Mouse (Mus musculus): ENCODE measurements around the gene Zcwpw1. TPM values are rescaled to one million over a fixed set of nuclear protein-coding genes. Genes with fewer than 3 reads are reported as not detected.

Zcwpw1 gene
- polyA plus RNA-seq, 1 experiment from 2014 or later, result 27.4 TPM

DNA sequence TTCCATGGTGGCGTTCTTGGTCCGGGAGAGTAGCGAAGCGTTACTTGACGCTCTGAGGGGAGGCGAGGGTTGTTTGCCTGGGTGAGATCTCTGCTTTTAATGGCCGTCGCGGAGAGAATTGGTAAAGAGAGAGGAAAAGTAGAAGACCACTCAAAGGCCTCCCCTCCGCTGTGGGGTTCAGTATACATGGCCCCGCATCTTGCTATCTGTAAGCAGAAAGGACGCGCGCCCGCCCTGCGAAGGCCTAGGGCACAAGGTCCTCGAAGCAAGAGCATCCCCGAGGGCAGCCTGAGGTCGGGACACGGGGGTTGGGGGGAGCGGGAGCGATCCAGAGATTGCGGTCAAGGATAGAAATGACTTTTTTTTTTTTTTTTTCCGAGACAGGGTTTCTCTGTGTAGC, 573 bp downstream of the Zcwpw1 start:
- Histone ChIP-seq H3K9me3 (ENCODE audit: control insufficient read depth, low read length) (no peaks in the 10 kb centered on the region), H3K4me3 (ENCODE audit: low read length) (peak overlapping the region; percentile 87), H3K27me3 (ENCODE audit: control insufficient read depth, insufficient read depth, low read length) (no peaks in the 10 kb centered on the region), H3K4me2 (replicated peaks; ENCODE audit: low read depth, low read length) (peak overlapping the region; percentile 75), H3K27ac (ENCODE audit: low read depth, low read length) (no peak overlapping the region), H3K9ac (ENCODE audit: low read depth, low read length) (peak overlapping the region; percentile 54; the same call in 1 of the 2 replicates), H3K4me1 (ENCODE audit: control insufficient read depth, insufficient read depth, low read length) (peaks cover 20% of the 10 kb centered on the region), H3K36me3 (ENCODE audit: control insufficient read depth, insufficient read depth, low read length) (peaks cover 17% of the 10 kb centered on the region)
- 73% methylated on average over 24 of the region's 24 CpGs for WGBS
- ATAC-seq (ENCODE audit: low FRiP score, low TSS enrichment), result no peak

DNA sequence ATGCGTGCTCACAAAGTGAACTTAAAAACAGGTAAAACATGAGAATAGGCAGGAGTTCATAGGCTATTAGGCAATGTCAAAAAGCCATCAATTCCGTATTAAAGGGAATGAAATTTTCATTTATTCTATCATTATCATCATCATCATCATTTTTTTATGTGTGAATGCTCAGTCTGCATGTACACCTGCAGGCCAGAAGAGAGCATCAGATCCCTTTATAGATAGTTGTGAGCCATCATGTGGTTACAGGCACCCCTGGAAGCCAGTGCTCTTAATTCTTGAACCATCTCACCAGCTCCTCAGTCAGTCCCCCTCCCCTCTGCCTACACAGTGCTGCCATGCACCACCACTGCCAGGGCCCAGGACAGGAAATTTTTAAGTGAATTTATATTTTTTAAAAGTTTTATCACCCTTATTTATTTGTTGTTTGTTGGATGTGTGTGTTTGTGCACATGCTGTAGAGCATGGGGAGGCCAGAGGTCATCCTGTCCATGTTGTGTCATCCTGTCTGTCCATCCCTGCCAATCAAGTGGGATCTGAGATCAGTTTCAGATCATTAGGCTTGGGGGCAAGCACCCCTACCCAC, 1.4 kb downstream of the Zcwpw1 start:
- peaks cover 11% of the 10 kb centered on the region for H3K4me1 ChIP-seq (ENCODE audit: control insufficient read depth, insufficient read depth, low read length)
- no peak overlapping the region for H3K27ac ChIP-seq (ENCODE audit: low read depth, low read length)
- H3K4me2 ChIP-seq (replicated peaks; ENCODE audit: low read depth, low read length), result no peak overlapping the region
- H3K4me3 ChIP-seq (ENCODE audit: low read length), result no peak overlapping the region
- peaks cover 9% of the 10 kb centered on the region for H3K36me3 ChIP-seq (ENCODE audit: control insufficient read depth, insufficient read depth, low read length)
- no peak overlapping the region for H3K9ac ChIP-seq (ENCODE audit: low read depth, low read length)
- no peaks in the 10 kb centered on the region for H3K9me3 ChIP-seq (ENCODE audit: control insufficient read depth, low read length)
- H3K27me3 ChIP-seq (ENCODE audit: control insufficient read depth, insufficient read depth, low read length), result no peaks in the 10 kb centered on the region
- ATAC-seq (ENCODE audit: low FRiP score, low TSS enrichment), result no peak
- 90% methylated on average over 2 of the region's 2 CpGs for WGBS

DNA sequence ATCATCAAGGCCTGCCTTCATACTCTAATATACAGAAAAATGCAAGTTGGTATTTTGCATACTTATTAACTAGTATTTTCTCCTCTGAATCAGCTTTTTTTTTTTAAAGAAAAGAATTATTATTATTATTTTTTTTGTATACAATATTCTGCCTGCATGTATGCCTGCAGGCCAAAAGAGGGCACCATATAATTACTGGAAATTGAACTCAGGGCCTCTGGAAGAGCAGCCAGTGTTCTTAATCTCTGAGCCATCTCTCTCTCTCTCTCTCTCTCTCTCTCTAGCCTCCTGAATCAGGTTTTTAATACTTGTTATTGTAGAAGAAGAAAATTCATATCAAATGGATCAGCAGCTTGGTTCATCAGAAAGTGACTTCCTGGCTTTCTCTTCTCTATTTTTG, 4.0 kb downstream of the Zcwpw1 start:
- ATAC-seq (ENCODE audit: low FRiP score, low TSS enrichment), result no peak
- H3K27ac ChIP-seq (ENCODE audit: low read depth, low read length), result no peak overlapping the region
- H3K36me3 ChIP-seq (ENCODE audit: control insufficient read depth, insufficient read depth, low read length), result no peaks in the 10 kb centered on the region
- H3K9ac ChIP-seq (ENCODE audit: low read depth, low read length), result no peak overlapping the region
- no peaks in the 10 kb centered on the region; the same call in 1 of the 2 replicates for H3K4me1 ChIP-seq (ENCODE audit: control insufficient read depth, insufficient read depth, low read length)
- H3K4me3 ChIP-seq (ENCODE audit: low read length), result no peak overlapping the region
- no peaks in the 10 kb centered on the region for H3K9me3 ChIP-seq (ENCODE audit: control insufficient read depth, low read length)
- H3K4me2 ChIP-seq (replicated peaks; ENCODE audit: low read depth, low read length), result no peak overlapping the region
- no peaks in the 10 kb centered on the region for H3K27me3 ChIP-seq (ENCODE audit: control insufficient read depth, insufficient read depth, low read length)

DNA sequence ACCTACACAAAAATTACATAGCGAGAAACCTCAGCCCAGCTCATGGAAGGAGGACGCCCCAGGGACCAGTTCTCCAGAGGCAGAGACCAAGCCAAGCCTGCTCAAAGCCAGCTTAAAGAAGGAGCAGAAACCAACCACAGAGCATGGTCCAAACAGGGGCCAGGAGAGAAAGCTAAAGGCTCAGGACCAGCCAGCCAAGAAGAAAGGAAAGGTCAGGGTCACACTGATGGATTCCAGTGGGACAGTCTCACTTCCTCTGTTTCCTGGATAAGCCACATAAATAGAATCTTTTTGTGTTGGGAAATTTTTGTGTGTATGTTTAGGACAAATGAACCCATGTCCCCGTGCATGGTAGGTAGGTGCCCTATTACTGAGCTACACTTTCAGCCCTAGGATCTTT, 9.0 kb downstream of the Zcwpw1 start:
- ATAC-seq (ENCODE audit: low FRiP score, low TSS enrichment), result no peak
- WGBS, result 72% methylated on average over 3 of the region's 3 CpGs

DNA sequence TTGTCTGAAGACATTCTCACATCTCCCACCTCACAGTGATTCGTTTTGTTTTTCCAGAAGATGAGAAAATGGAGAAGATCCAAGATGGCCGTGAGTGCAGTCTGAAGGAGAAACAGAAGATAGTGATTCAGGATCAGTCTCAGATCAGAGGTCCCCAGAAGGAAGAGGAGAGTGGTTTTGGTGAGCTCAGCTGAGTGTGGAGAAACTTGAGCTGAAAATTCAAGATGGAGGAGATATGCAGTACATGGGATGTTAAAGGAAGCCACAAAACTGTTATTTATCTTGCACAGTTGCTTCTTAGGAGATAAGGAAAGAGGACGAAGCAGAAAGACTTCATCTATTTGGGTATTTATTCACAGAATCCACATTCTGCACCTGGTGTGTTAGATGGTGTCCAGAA, 13.3 kb downstream of the Zcwpw1 start:
- Histone ChIP-seq H3K4me1 (ENCODE audit: control insufficient read depth, insufficient read depth, low read length) (no peaks in the 10 kb centered on the region), H3K27me3 (ENCODE audit: control insufficient read depth, insufficient read depth, low read length) (no peaks in the 10 kb centered on the region), H3K9ac (ENCODE audit: low read depth, low read length) (no peak overlapping the region), H3K4me2 (replicated peaks; ENCODE audit: low read depth, low read length) (no peak overlapping the region), H3K36me3 (ENCODE audit: control insufficient read depth, insufficient read depth, low read length) (no peaks in the 10 kb centered on the region), H3K9me3 (ENCODE audit: control insufficient read depth, low read length) (no peaks in the 10 kb centered on the region), H3K27ac (ENCODE audit: low read depth, low read length) (no peak overlapping the region), H3K4me3 (ENCODE audit: low read length) (no peak overlapping the region)
- no peak for ATAC-seq (ENCODE audit: low FRiP score, low TSS enrichment)
- 82% methylated on average over 3 of the region's 3 CpGs for WGBS

More for the DNA sequence above, 9.0 kb downstream of the Zcwpw1 start:
- no peak overlapping the region for H3K4me3 ChIP-seq (ENCODE audit: low read length)
- H3K27ac ChIP-seq (ENCODE audit: low read depth, low read length), result no peak overlapping the region
- no peaks in the 10 kb centered on the region for H3K36me3 ChIP-seq (ENCODE audit: control insufficient read depth, insufficient read depth, low read length)
- H3K27me3 ChIP-seq (ENCODE audit: control insufficient read depth, insufficient read depth, low read length), result no peaks in the 10 kb centered on the region
- no peak overlapping the region for H3K4me2 ChIP-seq (replicated peaks; ENCODE audit: low read depth, low read length)
- no peaks in the 10 kb centered on the region for H3K4me1 ChIP-seq (ENCODE audit: control insufficient read depth, insufficient read depth, low read length)
- H3K9ac ChIP-seq (ENCODE audit: low read depth, low read length), result no peak overlapping the region
- no peaks in the 10 kb centered on the region for H3K9me3 ChIP-seq (ENCODE audit: control insufficient read depth, low read length)

DNA sequence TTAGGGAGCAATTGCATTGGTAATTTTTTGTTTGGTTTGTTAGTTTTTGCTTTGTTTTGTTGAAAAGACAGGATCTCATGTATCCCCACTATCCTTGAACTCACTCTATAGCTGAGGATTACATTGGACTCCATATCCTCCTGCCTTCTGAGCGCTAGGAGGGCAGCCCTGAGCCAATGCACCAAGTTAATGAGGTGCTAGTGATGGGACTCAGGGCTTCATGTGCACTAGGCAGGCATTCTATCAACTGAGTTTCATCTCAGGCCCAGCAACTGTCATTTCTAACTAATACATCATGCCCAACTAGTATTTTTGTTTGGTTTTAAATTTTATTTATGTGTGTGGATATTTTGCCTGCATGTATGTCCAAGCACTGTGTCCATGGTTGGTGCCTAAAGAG, 18.6 kb downstream of the Zcwpw1 start:
- no peak overlapping the region for H3K9ac ChIP-seq (ENCODE audit: low read depth, low read length)
- no peak overlapping the region for H3K4me3 ChIP-seq (ENCODE audit: low read length)
- 79% methylated on average over 1 of the region's 1 CpGs for WGBS
- no peaks in the 10 kb centered on the region for H3K4me1 ChIP-seq (ENCODE audit: control insufficient read depth, insufficient read depth, low read length)
- H3K4me2 ChIP-seq (replicated peaks; ENCODE audit: low read depth, low read length), result no peak overlapping the region
- H3K36me3 ChIP-seq (ENCODE audit: control insufficient read depth, insufficient read depth, low read length), result no peaks in the 10 kb centered on the region
- H3K27ac ChIP-seq (ENCODE audit: low read depth, low read length), result no peak overlapping the region
- no peaks in the 10 kb centered on the region for H3K9me3 ChIP-seq (ENCODE audit: control insufficient read depth, low read length)
- H3K27me3 ChIP-seq (ENCODE audit: control insufficient read depth, insufficient read depth, low read length), result no peaks in the 10 kb centered on the region
- ATAC-seq (ENCODE audit: low FRiP score, low TSS enrichment), result no peak

DNA sequence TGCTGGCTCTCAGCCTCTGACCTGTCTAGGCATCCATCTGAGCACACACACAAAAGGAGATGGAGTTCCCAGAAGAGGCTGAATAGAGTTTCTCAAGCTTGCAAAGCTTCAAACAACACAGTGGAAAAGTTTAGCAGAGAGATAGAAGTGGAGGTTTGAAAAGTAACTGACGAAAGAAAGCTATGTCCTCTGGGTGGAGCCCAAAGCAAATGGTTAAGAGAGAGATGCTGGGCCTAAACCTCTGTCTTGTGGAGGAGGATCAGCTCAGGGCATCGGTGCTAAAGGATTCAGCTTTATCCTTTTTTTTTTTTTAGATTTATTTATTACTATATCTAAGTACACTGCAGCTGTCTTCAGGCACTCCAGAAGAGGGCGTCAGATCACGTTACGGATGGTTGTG, 20.7 kb downstream of the Zcwpw1 start:
- no peak overlapping the region for H3K27ac ChIP-seq (ENCODE audit: low read depth, low read length)
- H3K36me3 ChIP-seq (ENCODE audit: control insufficient read depth, insufficient read depth, low read length), result no peaks in the 10 kb centered on the region
- no peaks in the 10 kb centered on the region for H3K4me1 ChIP-seq (ENCODE audit: control insufficient read depth, insufficient read depth, low read length)
- no peaks in the 10 kb centered on the region for H3K27me3 ChIP-seq (ENCODE audit: control insufficient read depth, insufficient read depth, low read length)
- no peak overlapping the region for H3K4me2 ChIP-seq (replicated peaks; ENCODE audit: low read depth, low read length)
- H3K9me3 ChIP-seq (ENCODE audit: control insufficient read depth, low read length), result no peaks in the 10 kb centered on the region
- 88% methylated on average over 5 of the region's 5 CpGs for WGBS
- ATAC-seq (ENCODE audit: low FRiP score, low TSS enrichment), result no peak
- H3K9ac ChIP-seq (ENCODE audit: low read depth, low read length), result no peak overlapping the region
- H3K4me3 ChIP-seq (ENCODE audit: low read length), result no peak overlapping the region

DNA sequence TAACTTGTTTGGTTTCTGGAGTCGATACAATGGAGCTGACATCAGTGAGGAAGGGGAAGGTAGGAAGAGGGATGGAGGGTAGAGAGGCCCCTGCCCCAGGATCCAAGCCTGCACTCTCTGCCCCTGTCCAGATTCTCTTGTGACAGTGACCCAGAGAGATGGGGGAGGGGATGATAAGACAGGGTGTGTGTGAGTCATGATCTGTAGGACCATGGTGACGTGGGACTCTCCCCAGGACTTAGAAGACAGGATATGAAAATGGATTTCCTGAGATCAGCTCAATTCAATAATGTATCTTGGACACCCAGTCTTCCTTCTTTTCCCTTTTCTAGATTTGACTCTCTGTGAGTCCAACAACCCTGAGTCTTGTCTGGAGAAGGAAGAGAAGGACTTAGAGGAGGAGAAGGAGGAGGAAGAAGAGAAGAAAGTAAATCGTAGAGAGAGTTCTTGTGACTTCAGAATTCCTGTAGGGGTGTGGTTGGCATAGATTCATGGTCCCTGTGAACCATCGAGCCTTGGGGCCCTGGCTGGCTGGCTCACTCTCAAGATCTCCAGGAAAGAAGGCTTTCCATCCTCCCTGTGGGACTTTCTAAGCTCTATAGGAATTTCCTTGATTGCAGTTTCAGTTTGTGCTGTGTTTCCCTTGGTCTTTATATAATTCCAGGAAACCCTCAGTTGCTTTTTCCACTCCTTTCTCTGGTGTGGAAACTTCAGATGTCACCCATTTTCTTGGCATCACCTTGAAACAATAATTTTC, 30.0 kb downstream of the Zcwpw1 start:
- H3K27me3 ChIP-seq (ENCODE audit: control insufficient read depth, insufficient read depth, low read length), result no peaks in the 10 kb centered on the region
- H3K9ac ChIP-seq (ENCODE audit: low read depth, low read length), result no peak overlapping the region
- H3K4me1 ChIP-seq (ENCODE audit: control insufficient read depth, insufficient read depth, low read length), result no peaks in the 10 kb centered on the region
- no peaks in the 10 kb centered on the region for H3K36me3 ChIP-seq (ENCODE audit: control insufficient read depth, insufficient read depth, low read length)
- H3K4me2 ChIP-seq (replicated peaks; ENCODE audit: low read depth, low read length), result no peak overlapping the region
- no peak overlapping the region for H3K4me3 ChIP-seq (ENCODE audit: low read length)
- no peaks in the 10 kb centered on the region for H3K9me3 ChIP-seq (ENCODE audit: control insufficient read depth, low read length)
- no peak for ATAC-seq (ENCODE audit: low FRiP score, low TSS enrichment)
- H3K27ac ChIP-seq (ENCODE audit: low read depth, low read length), result no peak overlapping the region
- WGBS, result 68% methylated on average over 4 of the region's 4 CpGs

DNA sequence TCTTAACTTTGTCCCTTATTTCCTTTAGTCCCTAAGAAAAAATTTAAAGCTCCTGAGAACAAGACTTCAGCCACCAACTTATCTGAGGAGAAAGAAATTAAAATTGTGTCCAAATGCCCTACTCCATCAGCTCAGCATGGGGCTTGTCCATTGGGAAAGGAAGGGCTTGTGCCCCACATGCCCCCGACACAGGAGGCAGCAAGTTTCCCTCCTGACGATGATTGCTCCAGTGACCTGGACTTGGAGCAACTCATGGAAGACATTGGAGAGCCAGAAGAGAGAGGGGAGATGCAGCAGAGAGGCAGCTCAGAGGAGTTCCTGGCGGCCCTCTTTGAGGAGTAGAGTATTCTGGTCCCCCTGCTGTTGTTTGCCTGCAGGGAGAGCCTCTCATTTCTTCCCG, 34.5 kb downstream of the Zcwpw1 start:
- ATAC-seq (ENCODE audit: low FRiP score, low TSS enrichment), result no peak
- Histone ChIP-seq H3K27ac (ENCODE audit: low read depth, low read length) (no peak overlapping the region), H3K9me3 (ENCODE audit: control insufficient read depth, low read length) (no peaks in the 10 kb centered on the region), H3K4me2 (replicated peaks; ENCODE audit: low read depth, low read length) (no peak overlapping the region), H3K27me3 (ENCODE audit: control insufficient read depth, insufficient read depth, low read length) (no peaks in the 10 kb centered on the region), H3K4me3 (ENCODE audit: low read length) (no peak overlapping the region), H3K9ac (ENCODE audit: low read depth, low read length) (no peak overlapping the region), H3K36me3 (ENCODE audit: control insufficient read depth, insufficient read depth, low read length) (no peaks in the 10 kb centered on the region), H3K4me1 (ENCODE audit: control insufficient read depth, insufficient read depth, low read length) (no peaks in the 10 kb centered on the region)
- 71% methylated on average over 4 of the region's 4 CpGs for WGBS
